Mouse (Mus musculus) layer of hippocampus, adult 9-11 months (tissue): ENCODE results near the gene Mcm5.

ENCODE experiments used
- DNase-seq: peaks from one replicate; pipeline ENCODE4 v3.0.0; 2022

The Mcm5 gene

GRCm38 (mm10) chr8:75103376-75103878 lies 5.9 kb upstream of the Mcm5 start:
- no peak for DNase-seq

- DNase-seq, result peak; percentile 61
These were observed 688 bp upstream of the Mcm5 start for GRCm38 (mm10) chr8:75108527-75109235.

GRCm38 (mm10) chr8:75110093-75110492 lies 724 bp downstream of the Mcm5 start:
- DNase-seq, result no peak

- DNase-seq, result no peak
These were observed 9.1 kb downstream of the Mcm5 start for GRCm38 (mm10) chr8:75118505-75118904.

GRCm38 (mm10) chr8:75119287-75119686 lies 9.9 kb downstream of the Mcm5 start:
- no peak for DNase-seq

- no peak for DNase-seq
These were observed 10.4 kb downstream of the Mcm5 start for GRCm38 (mm10) chr8:75119747-75120146.

GRCm38 (mm10) chr8:75127406-75127805 lies 18.0 kb downstream of the Mcm5 start:
- DNase-seq, result no peak

GRCm38 (mm10) chr8:75132485-75132884 lies 23.1 kb downstream of the Mcm5 start:
- peak; percentile 35 for DNase-seq

GRCm38 (mm10) chr8:75133399-75133798 lies 24.0 kb downstream of the Mcm5 start:
- no peak for DNase-seq

GRCm38 (mm10) chr8:75134603-75135391 lies 25.4 kb downstream of the Mcm5 start:
- DNase-seq, result peak; percentile 44

GRCm38 (mm10) chr8:75135756-75136155 lies 26.4 kb downstream of the Mcm5 start:
- DNase-seq, result no peak

- no peak for DNase-seq
These were observed 26.9 kb downstream of the Mcm5 start for GRCm38 (mm10) chr8:75136256-75136655.

- DNase-seq, result peak; percentile 53
These were observed 28.2 kb downstream of the Mcm5 start for GRCm38 (mm10) chr8:75137536-75137935.

- no peak for DNase-seq
These were observed 41.7 kb downstream of the Mcm5 start for GRCm38 (mm10) chr8:75150911-75151610.

GRCm38 (mm10) chr8:75151743-75152142 lies 42.4 kb downstream of the Mcm5 start:
- DNase-seq, result no peak

- no peak for DNase-seq
These were observed 43.2 kb downstream of the Mcm5 start for GRCm38 (mm10) chr8:75152505-75153082.

GRCm38 (mm10) chr8:75154855-75155478 lies 45.6 kb downstream of the Mcm5 start:
- no peak for DNase-seq

- DNase-seq, result no peak
These were observed 46.5 kb downstream of the Mcm5 start for GRCm38 (mm10) chr8:75155740-75156322.

GRCm38 (mm10) chr8:75157471-75158230 lies 48.3 kb downstream of the Mcm5 start:
- no peak for DNase-seq

GRCm38 (mm10) chr8:75169363-75169762 lies 60.0 kb downstream of the Mcm5 start:
- DNase-seq, result no peak

- no peak for DNase-seq
These were observed 62.8 kb downstream of the Mcm5 start for GRCm38 (mm10) chr8:75172009-75172685.
